Mouse (Mus musculus) ES-Bruce4 (cell line): ENCODE measurements around the gene Ccnk.

ENCODE experiments used
- CTCF ChIP-seq: IDR thresholded peaks from one replicate; pipeline ENCODE4 v1.8.1; 2011; ENCODE audit warnings: low read depth, low read length
- EP300 ChIP-seq: IDR thresholded peaks from 2 replicates; pipeline ENCODE4 v1.6.1; 2011; ENCODE audit warnings: low read depth, low read length; ENCODE audit not compliant: insufficient read depth
- POLR2A ChIP-seq: IDR thresholded peaks from one replicate; pipeline ENCODE4 v1.8.1; 2011; ENCODE audit warnings: low read length; ENCODE audit not compliant: insufficient read depth

DNA sequence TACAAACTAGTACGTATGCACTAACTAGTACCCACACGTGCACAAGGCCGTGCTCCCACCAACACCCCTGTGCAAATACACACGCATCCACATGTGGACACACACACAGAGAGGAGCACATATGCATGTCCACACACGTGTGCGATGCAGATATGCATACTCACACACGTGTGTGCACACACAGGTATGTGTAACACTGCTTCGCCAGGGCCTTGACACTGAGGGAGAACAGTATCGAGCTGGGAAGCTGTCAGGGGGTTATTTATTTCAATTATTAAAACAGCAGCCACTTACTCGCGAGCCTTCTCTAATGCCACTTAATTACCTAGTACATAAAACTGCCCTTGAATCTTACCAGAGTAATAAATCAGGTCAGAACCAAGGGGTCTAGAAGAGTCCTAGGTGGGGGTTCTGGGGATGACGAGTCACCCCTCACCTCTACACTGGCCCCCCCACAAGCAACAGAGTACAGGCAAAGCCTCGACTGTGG, 61.1 kb downstream of the Ccnk start:
- TF ChIP-seq CTCF (no peak), POLR2A (no peak), EP300 (no peak)
